Mouse (Mus musculus) lung, postnatal 14 days (tissue): ENCODE measurements around the gene Ifngr1.

Source experiments
- DNase-seq: peaks from one replicate; pipeline ENCODE4 v3.0.0; 2021

Gene Ifngr1

GRCm38 (mm10) chr10:19657426-19657825 is 65.7 kb downstream of the Ifngr1 start:
- DNase-seq, result no peak
